Mouse (Mus musculus) T-helper 1 cell (primary cell): ENCODE measurements around the gene Gm20765.
"Not testable (repeated sequence)": the region's sequence is repeated elsewhere in the genome, so short reads cannot be mapped to it uniquely, and the experiment has no call there.

Source experiments
- in situ Hi-C: fragments of 300-600 bp; cut with MboI, MseI; formaldehyde crosslinking; loops from one replicate; pipeline ENCODE4 v1.15.1; 2025; ENCODE audit warnings: high pct_unique_total_duplicates

Gene Gm20765

GRCm38 (mm10) chr10:104185233-104185632 is at the start of gene Gm20765:
Gene Gm20765 (plus strand): TSS chr10:104185533.
- in situ Hi-C loops = not testable (repeated sequence)

GRCm38 (mm10) chr10:104142687-104143086 is 42.6 kb upstream of the Gm20765 start, which contains the start of gene Gm21293:
Gene Gm21293 (plus strand): TSS chr10:104142987.
- in situ Hi-C loops = loop anchor here (5.0 kb wide), 1 partner anchor 40 kb away; no protein-coding TSS in a partner anchor

GRCm38 (mm10) chr10:104151197-104151596 is 34.1 kb upstream of the Gm20765 start, which contains the start of gene Gm6763:
Gene Gm6763 (plus strand): TSS chr10:104151497.
- in situ Hi-C loops = not testable (repeated sequence)

GRCm38 (mm10) chr10:104159706-104160105 is 25.6 kb upstream of the Gm20765 start, which contains the start of gene Gm8764:
Gene Gm8764 (plus strand): TSS chr10:104160006.
- in situ Hi-C loops = not testable (repeated sequence)

GRCm38 (mm10) chr10:104168215-104168614 is 17.1 kb upstream of the Gm20765 start, which contains the start of gene Gm21304:
Gene Gm21304 (plus strand): TSS chr10:104168515.
- in situ Hi-C loops = loop anchor here (5.0 kb wide), 1 partner anchor 34 kb away; no protein-coding TSS in a partner anchor

GRCm38 (mm10) chr10:104176724-104177123 is 8.6 kb upstream of the Gm20765 start, which contains the start of gene Gm21312:
Gene Gm21312 (plus strand): TSS chr10:104177024.
- in situ Hi-C loops = not testable (repeated sequence)

- in situ Hi-C loops = not testable (repeated sequence)
These were observed 8.4 kb downstream of the Gm20765 start, which contains the start of gene Gm4340 for GRCm38 (mm10) chr10:104193742-104194141. Gene Gm4340 (plus strand): TSS chr10:104194042.

- in situ Hi-C loops = no loop called here
These were observed 24.3 kb downstream of the Gm20765 start for GRCm38 (mm10) chr10:104209655-104210054.

- in situ Hi-C loops = no loop called here
These were observed 25.1 kb downstream of the Gm20765 start for GRCm38 (mm10) chr10:104210268-104210990.

- in situ Hi-C loops = no loop called here
These were observed 29.2 kb downstream of the Gm20765 start for GRCm38 (mm10) chr10:104214527-104214926.

- in situ Hi-C loops = no loop called here
These were observed 35.1 kb downstream of the Gm20765 start for GRCm38 (mm10) chr10:104220303-104221021.
